Mouse (Mus musculus) heart, adult 2 months (tissue): ENCODE measurements at regions not wholly inside any gene's neighbourhood (a gene's known extent, or its start where the extent isn't known, plus 50 kb on each side); places are given as distances from the start of the nearest gene placed in this dataset.

Experiments used
- CTCF ChIP-seq: fragments of 200-600 bp; IDR thresholded peaks from 2 replicates; pipeline ENCODE4 v1.8.1; 2022; ENCODE audit warnings: antibody characterized with exemption, mild to moderate bottlenecking, moderate library complexity
- EP300 ChIP-seq: fragments of 200-500 bp; IDR thresholded peaks from 2 replicates; pipeline ENCODE4 v1.6.1; 2011; ENCODE audit warnings: low read depth, low read length, control low read depth; ENCODE audit not compliant: insufficient read depth

DNA sequence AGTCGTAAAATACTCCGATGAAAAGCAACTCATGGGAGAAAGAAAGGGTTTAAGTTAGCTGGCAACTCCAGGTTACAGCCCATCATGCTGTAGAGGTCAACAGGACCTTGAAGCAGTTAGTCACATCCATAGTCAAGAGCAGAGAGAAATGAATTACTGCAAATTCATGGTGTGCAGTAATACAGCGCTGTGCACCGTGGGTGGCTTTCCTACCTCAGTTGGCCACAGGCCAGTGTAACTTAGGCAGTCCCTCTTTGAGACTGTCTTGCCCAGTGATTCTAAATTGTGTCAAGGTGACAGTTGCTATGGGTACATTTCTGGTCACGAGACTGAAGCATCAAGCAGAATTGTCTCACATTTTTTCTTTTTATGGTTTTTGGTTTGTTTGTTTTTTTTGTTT, 186.7 kb upstream of the Stac start:
- TF ChIP-seq CTCF (no peak), EP300 (no peak)
